Mouse (Mus musculus) kidney, adult 8-10 months (tissue): ENCODE data around the gene Catspere2.

ENCODE experiments used
- DNase-seq, 2 experiments: peaks; one replicate each; pipeline ENCODE4 v3.0.0; 2022

The Catspere2 gene

GRCm38 (mm10) chr1:178219166-178220077 is 236.2 kb downstream of the Catspere2 start:
- no peak for DNase-seq
